Mouse (Mus musculus): ENCODE measurements around the gene Sypl.

- TF ChIP-seq CTCF (IDR thresholded peaks at IDR 0.05; ENCODE audit: borderline replicate concordance, control insufficient read depth, extremely low read depth, insufficient read depth, low read length, poor library complexity) (no peak), POLR2A (IDR thresholded peaks at IDR 0.05; ENCODE audit: control insufficient read depth, extremely low read depth, insufficient read depth, low read length, poor library complexity) (no peak)
Observed at GRCm38 (mm10) chr12:32955037-32955436, 1.3 kb downstream of the Sypl start.
